Mouse (Mus musculus): ENCODE measurements around the gene Steap3.

The Steap3 gene

DNA sequence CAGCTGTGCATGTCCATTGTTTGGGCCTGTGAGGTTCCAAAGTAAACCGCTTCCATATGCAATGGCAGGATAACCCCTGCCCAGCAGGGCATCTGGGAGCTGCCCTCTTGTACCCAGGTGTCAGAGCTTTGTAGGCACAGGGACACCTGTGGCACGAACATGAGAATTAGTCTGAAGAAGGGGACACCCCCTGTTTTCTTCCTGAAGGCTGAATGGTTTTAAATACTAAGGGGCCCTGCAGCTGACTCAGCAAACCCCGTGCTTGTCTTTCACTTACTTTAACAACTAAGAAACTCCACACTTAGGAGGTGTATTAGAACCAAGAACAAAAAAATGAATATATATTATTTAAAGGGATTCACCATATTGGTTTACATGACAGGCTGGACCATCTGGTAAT, 74.4 kb downstream of the Steap3 start:
- no peak for DNase-seq (ENCODE audit: low read depth, low spot score)

DNA sequence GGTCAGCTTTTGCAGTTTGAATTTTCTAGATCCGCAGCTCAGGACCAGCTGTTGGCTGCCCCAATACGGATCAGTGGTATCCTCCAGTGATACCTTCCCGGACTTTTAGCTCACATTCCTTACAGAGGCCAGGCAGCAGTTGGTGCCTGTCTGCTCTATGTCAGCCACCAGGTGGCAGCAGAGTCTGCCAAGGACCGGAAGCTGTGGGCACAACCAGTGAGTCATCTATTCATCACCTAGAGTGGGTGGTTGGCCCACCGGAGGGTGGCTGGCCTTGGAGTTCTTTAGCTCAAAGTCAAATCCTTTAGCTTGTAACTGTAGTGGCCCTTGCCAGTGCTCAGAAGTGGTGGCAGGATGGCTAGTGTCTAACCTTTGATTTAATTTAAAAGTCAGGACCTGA, 75.3 kb downstream of the Steap3 start:
- peak; percentile 40 for DNase-seq (ENCODE audit: low read depth, low spot score)

- DNase-seq (ENCODE audit: low read depth, low spot score): no peak
Measured at GRCm38 (mm10) chr1:120196724-120197123, 75.8 kb downstream of the Steap3 start.

- no peak for DNase-seq (ENCODE audit: low read depth, low spot score)
Measured at GRCm38 (mm10) chr1:120195947-120196346, 76.6 kb downstream of the Steap3 start.

DNA sequence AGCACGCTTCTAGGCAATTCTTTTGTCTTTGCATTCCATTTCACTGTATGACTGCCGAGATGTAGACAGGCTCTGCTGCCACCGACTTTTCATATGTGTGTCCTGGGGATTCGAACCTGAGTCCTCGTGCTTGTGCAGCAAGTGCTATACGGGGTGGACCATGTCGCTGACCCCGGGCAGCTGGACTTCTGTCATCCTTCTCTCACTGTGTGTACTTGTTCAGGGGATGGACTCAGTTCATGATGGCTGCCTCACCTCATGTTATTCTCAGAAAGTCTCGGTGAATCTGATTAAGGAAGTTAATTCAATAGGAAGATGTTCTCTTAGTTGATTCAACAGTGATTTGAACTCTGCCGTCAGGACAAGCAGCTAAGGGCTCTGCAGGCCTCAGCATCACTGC, 78.9 kb downstream of the Steap3 start:
- no peak for DNase-seq (ENCODE audit: low read depth, low spot score)

- DNase-seq (ENCODE audit: low read depth, low spot score): no peak
Measured at GRCm38 (mm10) chr1:120192321-120192720, 80.2 kb downstream of the Steap3 start.

DNA sequence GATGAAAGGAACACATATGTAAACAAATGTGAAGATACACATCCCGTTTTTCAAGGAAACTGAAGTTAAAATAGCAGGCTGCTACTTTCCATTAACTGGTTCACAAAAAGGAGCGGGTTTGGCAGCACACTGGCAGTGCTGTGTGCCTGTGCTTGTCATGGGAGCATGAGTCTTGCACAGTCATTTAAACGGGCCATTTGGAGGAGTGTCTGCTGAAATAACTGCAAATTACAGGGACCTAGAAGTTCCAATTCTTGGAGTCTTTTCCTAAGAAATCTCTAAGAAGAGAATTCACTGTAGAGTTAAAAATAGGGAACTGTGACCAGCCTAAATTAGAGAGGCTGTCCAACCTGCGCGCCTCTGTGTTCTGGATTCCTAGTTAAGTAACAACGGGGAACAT, 81.6 kb downstream of the Steap3 start:
- peak; percentile 44 for DNase-seq (ENCODE audit: low read depth, low spot score)

DNA sequence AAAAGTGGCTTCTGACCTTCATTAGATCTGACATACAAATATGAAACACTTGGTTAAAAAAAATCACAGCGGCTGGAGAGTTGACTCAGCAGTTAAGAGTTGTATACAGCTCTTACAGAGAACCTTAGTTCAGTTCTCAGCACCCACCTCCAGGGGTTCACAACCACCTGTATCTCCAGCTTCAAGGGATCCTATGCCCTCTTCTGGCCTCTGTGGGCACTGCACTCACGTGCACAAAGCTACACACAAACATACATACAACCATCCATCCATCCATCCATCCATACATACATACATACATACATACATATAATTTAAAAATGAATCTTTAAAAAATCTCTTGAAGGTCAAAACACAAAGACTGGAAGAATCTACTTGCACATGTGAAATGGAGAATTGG, 82.2 kb downstream of the Steap3 start:
- no peak for DNase-seq (ENCODE audit: low read depth, low spot score)

- DNase-seq (ENCODE audit: low read depth, low spot score): no peak
Measured at GRCm38 (mm10) chr1:120189206-120189605, 83.3 kb downstream of the Steap3 start.

- no peak for DNase-seq (ENCODE audit: low read depth, low spot score)
Measured at GRCm38 (mm10) chr1:120187059-120187458, 85.4 kb downstream of the Steap3 start.

- no peak for DNase-seq (ENCODE audit: low read depth, low spot score)
Measured at GRCm38 (mm10) chr1:120186655-120187054, 85.8 kb downstream of the Steap3 start.

DNA sequence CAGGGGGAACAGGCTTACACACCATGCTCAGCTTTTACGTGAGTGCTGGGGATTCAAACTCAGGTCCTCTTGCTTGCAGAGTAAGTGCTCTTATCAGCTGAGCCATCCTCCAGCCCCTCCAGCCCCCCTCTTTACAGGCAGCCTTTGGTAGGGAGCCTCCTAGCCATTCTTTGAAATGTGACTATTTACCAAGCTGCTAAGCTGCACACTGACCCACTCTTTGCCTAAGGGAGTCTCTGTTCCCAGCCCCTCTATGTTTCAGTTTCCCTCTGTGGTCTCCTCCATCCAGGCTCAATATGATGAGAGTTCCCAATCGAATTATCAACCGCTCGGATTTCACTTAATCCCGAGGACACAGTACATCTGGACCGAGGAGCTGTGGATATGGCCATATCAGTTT, 86.3 kb downstream of the Steap3 start:
- DNase-seq (ENCODE audit: low read depth, low spot score): no peak

DNA sequence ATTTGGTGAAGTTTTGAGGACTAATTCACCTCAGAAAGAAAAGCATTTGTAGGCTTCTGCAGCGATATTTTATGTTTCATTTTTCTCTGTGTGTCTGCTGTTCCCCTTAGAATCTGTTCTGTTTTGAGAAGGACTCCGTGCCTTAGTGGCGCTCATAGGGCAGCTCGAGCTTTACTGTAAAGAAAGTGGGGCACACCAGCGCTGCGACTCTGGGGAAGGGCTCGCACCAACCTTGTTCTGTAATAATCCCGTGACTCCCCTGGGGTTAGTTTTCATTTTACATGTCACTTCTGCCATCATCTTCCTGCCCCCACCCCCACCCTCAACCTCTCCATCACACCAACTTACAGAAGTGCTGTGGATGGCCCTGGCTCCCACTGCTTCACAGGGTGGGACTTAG, 95.4 kb downstream of the Steap3 start:
- DNase-seq (ENCODE audit: low read depth, low spot score): no peak

- no peak for DNase-seq (ENCODE audit: low read depth, low spot score)
Measured at GRCm38 (mm10) chr1:120176313-120176712, 96.2 kb downstream of the Steap3 start.

DNA sequence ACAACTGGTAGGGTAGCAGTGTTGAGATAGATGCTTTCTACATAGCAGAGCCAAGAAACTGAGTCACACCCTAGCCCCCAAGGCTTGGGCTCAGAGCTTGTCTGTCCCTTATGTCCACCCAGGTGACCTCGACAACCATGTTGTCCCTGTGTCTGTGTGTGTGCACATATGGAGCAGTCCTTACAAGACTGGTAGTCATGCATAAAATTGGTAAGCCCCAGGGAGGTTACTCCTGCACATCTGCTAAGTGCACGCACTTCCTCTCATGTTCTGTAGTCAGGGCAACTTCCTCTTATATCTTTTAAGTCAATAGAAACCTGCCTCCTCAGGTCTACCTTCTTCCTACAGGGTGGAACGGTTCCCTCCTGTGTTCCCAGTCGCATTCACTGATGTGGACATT, 97.5 kb downstream of the Steap3 start:
- DNase-seq (ENCODE audit: low read depth, low spot score): no peak

DNA sequence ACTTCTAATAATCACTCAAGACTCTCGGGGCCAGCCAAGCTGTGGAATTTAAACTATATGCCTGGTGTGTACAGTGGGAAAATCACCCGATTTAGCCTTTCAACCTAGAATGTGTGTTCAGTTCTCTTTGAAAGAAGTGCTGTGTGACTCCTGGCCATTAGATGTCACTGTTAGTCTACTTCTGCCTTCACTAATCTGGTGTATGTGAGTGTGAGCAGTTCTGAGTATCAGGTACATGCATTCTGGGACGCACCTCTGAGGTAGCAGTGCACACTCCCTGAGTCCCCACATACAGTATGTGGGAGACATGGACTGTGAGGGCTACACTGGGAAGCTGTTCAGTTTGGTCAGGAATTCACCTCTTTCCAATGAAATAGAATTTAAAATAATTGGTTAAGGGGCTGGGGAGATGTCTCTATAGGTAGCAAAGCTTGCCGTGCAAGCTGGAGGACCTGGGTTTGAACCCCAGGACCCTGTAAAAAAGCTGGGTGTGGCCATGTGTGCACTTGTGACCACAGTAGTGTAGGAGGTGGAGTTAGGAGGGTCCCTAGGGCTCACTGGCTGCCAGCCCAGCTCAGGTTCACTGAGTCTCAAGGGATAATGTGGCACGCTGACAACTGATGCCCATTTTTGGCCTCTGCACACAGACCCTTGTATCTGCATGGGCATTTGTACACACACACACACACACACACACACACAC, 100.5 kb downstream of the Steap3 start:
- peak; percentile 23 for DNase-seq (ENCODE audit: low read depth, low spot score)

DNA sequence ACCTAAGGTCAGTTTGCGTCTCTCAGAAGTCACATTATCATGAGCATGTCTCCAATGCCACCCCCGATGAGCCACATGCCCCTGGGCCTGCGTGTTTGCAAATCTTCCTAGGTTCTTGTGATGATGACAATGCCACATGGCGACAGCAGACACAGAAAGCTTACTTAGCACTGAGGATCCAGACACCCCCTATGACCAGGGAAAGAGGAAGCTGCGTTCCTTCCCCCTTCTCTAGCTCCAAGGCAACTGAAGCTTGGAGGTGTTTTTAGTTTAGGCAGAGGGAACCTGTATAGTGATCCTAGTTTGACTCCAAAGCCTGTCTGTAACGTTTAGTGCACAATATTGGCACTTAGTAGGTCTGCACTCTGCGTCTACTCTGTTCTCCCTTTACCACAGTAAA, 102.2 kb downstream of the Steap3 start:
- no peak for DNase-seq (ENCODE audit: low read depth, low spot score)

DNA sequence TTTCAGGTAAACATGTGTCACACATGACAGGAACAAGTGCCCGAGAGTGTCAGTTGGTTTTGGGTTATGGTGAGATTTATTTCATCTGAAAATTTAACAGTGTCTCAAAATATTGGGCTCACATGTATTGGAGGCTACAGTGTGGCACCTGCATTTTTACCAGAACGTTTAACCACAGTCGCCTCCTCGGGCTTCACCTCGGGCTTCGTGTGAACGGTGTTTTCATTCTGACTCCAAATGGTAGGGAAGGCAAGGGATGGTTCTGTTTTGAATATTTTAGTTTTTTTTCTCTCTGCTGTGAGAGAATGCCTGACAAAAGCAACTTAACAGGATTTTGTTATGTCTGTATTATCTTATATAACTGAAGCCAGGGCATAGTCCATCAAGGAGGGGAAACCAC, 103.8 kb downstream of the Steap3 start:
- DNase-seq (ENCODE audit: low read depth, low spot score): no peak

GRCm38 (mm10) chr1:120168016-120168415, 104.5 kb downstream of the Steap3 start:
- DNase-seq (ENCODE audit: low read depth, low spot score): no peak

DNA sequence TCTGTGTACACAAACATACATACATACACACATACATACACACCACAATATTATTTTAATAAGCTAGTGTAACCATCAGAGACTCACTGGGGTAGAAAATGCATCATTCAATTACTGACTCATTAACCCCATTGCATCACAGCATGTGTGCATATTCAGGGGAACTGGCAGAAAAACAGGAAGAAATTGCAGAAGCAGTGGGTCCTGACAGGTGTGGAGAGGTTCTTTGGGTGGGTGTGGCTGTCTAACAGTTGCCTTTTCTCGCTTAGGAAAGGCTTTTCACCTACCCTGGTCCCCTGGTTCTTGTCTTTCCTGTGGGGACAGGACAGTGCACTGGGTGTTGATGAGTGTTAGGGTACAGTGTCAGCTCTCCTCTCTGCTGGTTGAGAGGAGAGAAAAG, 109.9 kb downstream of the Steap3 start:
- DNase-seq (ENCODE audit: low read depth, low spot score): no peak

GRCm38 (mm10) chr1:120161502-120161901, 111.0 kb downstream of the Steap3 start:
- no peak for DNase-seq (ENCODE audit: low read depth, low spot score)

DNA sequence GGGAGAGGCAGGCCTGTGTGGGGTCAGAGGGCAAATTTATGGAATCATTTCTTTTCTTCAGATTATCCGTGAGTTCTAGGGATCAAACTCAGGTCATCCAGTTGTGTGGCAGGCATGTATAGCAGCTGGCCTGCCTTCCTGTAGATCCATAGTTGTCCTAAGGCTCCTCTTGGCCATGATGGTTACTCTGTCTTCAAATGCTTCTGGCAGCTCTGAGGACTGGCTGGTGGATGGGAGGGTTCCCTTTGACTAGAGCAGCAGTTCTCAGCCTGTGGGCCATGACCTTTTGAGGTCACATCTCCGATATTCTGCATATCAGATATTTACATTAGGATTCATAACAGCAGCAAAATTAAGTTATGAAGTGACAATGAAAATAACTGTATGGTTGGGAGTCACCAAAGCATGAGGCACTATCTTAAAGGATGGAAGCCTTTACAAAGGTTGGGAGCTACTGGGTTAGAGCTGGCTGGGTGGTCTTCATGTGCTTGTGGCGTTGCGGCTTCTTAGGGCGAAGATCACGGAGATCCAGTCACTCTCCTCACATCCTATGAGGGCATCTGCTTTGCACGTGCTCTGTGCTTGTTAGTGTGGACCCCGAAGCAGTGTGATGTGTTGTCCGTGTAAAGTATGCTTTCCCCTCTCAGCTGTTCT, 113.9 kb downstream of the Steap3 start:
- no peak for DNase-seq (ENCODE audit: low read depth, low spot score)

DNA sequence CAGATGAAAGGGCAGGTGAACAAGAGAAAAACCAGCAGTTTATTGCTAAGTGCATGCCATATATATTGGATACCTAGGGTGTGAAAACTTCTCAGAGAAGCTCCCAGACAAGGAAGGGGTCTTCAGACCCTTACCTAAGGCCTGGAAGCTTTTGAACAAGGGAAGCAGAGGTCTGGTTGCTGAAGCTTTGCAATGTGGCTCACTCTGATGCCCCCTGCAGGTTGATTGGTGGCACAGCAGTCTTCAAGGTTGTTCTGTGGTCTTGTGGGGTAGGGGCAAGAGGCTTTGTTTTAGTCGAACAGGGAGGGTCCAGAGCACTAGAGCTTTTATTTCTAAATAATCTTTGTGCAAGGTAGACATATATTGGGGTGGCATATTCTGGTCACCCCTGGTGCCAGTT, 117.2 kb downstream of the Steap3 start:
- no peak for DNase-seq (ENCODE audit: low read depth, low spot score)

DNA sequence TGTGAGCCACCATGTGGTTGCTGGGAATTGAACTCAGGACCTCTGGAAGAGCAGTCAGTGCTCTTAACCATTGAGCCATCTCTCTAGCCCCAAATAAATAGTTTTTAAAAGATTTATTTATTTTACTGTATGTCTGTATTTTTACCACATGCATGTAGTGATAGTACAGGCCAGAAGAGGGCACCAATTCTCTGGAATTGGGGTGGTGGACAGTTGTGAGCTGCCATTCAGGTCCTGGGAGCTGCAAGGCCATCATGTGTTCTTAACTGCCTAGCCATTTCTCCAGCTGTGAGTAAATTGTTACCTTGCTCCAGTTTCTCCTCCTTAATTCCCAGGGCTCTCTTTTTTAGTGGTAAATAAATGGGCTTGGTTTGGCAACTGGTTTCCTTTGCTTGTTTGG, 118.3 kb downstream of the Steap3 start:
- no peak for DNase-seq (ENCODE audit: low read depth, low spot score)

Data from telencephalon, adult 2 months (tissue).